Mouse (Mus musculus) midbrain, embryonic 15.5 days (tissue): ENCODE results near the gene Taf15. TPM values are rescaled to one million over a fixed set of nuclear protein-coding genes. Genes with fewer than 3 reads are reported as not detected.
"Not testable (repeated sequence)": the region's sequence is repeated elsewhere in the genome, so short reads cannot be mapped to it uniquely, and the experiment has no call there.

ENCODE experiments used
- ATAC-seq: fragments of 200-750 bp; cut with Nextera tagmentation; replicated peaks from 2 replicates; pipeline ENCODE4 v1.8.0; 2017; ENCODE audit warnings: moderate TSS enrichment
- H3K27ac ChIP-seq: fragments of 300-500 bp; sonication (generic); 2 replicates; pipeline ENCODE4 v1.5.1; 2015; ENCODE audit warnings: mild to moderate bottlenecking, inconsistent platforms
- H3K27me3 ChIP-seq: fragments of 300-500 bp; sonication (generic); replicated peaks from 2 replicates; pipeline ENCODE4 v1.6.1; 2015; ENCODE audit warnings: inconsistent platforms
- H3K36me3 ChIP-seq: fragments of 300-500 bp; sonication (generic); replicated peaks from 2 replicates; pipeline ENCODE4 v1.6.1; 2015; ENCODE audit warnings: inconsistent platforms
- H3K4me1 ChIP-seq: fragments of 300-500 bp; sonication (generic); 2 replicates; pipeline ENCODE4 v1.6.1; 2015; ENCODE audit warnings: inconsistent platforms
- H3K4me2 ChIP-seq: fragments of 300-500 bp; sonication (generic); 2 replicates; pipeline ENCODE4 v1.6.1; 2015; ENCODE audit warnings: inconsistent platforms, mild to moderate bottlenecking, moderate library complexity
- H3K4me3 ChIP-seq: fragments of 300-500 bp; sonication (generic); 2 replicates; pipeline ENCODE4 v1.5.1; 2015; ENCODE audit warnings: mild to moderate bottlenecking, inconsistent platforms
- H3K9ac ChIP-seq: fragments of 300-500 bp; sonication (generic); 2 replicates; pipeline ENCODE4 v1.6.1; 2015; ENCODE audit warnings: mild to moderate bottlenecking, inconsistent platforms
- H3K9me3 ChIP-seq: fragments of 300-500 bp; sonication (generic); 2 replicates; pipeline ENCODE4 v1.6.1; 2016; ENCODE audit warnings: inconsistent platforms
- WGBS: fragments of 180-500 bp; shearing (Covaris S2); methylation state at CpG from one replicate; pipeline ENCODE4 v1.1.7; 2015; ENCODE audit warnings: mixed read lengths; 5-methylcytosine and 5-hydroxymethylcytosine counted together
- polyA plus RNA-seq: library from polyadenylated mRNA; unstranded; fragments of >200 nt; fragmentation: Nextera tagmentation; extraction: Ambion mirVana; gene quantifications from 2 replicates; pipeline ENCODE4 v1.2.1, GENCODE M21; 2015

Gene Taf15
- polyA plus RNA-seq, 1 experiment from 2014 or later = 12.2 TPM

DNA sequence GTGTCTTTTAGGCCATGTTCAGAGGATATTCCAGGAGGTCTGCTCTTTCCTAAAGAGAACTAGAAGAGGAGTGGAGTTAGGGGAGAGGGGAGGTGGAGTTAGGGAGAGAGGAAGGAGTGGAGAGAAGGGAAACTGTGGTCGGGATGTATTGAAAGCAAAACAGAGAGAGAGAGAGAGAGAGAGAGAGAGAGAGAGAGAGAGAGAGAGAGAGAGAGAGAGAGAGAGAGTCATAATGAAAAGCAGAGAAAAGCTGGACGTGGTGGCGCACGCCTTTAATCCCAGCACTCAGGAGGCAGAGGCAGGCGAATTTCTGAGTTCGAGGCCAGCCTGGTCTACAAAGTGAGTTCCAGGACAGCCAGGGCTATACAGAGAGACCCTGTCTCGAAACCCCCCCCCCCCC lies 78.2 kb downstream of the Taf15 start:
- not testable (repeated sequence) for H3K4me1 ChIP-seq, H3K9ac ChIP-seq, H3K4me2 ChIP-seq, H3K36me3 ChIP-seq, ATAC-seq, H3K27ac ChIP-seq, H3K4me3 ChIP-seq, H3K9me3 ChIP-seq, H3K27me3 ChIP-seq
- 84% methylated on average over 7 of the region's 7 CpGs for WGBS

DNA sequence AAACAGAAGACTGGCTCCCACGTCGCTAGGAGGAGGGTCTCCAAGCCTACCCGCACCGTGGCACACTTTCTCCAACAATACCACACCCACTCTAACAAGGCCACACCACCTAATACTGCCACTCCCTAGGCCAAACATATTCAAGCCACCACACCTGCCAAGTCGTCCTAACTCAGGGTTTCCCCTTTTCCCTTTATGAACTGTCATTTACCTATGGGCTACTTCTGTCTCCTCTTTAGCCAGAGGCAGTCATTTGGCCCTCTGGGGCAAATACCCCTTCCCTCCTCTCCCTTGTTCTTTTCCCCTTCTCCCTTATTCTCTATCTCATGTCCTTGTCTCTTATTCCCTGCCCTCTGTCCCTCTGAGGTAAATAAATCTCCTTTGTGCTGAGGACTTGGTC lies 78.8 kb downstream of the Taf15 start:
- Histone ChIP-seq H3K9me3 (no peaks in the 10 kb centered on the region), H3K27me3 (no peaks in the 10 kb centered on the region), H3K4me2 (no peak overlapping the region), H3K4me1 (peaks cover 3% of the 10 kb centered on the region; the same call in 1 of the 2 replicates), H3K4me3 (no peak overlapping the region), H3K9ac (no peak overlapping the region), H3K36me3 (no peaks in the 10 kb centered on the region), H3K27ac (no peak overlapping the region)
- ATAC-seq = no peak
- WGBS = 87% methylated on average over 5 of the region's 5 CpGs

Other genes starting within 250 kb of the Taf15 start
- gene Slfn14, start 186.4 kb upstream of the Taf15 start, polyA plus RNA-seq = 0.08 TPM in 1 of 2 replicates, not detected in the other
- gene Ap2b1, start 174.1 kb upstream of the Taf15 start, polyA plus RNA-seq = 118 and 127 TPM in 2 replicates
- gene Pex12, start 170.5 kb upstream of the Taf15 start, polyA plus RNA-seq = 18.4 and 18.6 TPM in 2 replicates
- 43.2 and 45.6 TPM in 2 replicates for gene Rasl10b, start 63.9 kb upstream of the Taf15 start, polyA plus RNA-seq
- 0.36 and 0.54 TPM in 2 replicates for gene Gas2l2, start 43.6 kb upstream of the Taf15 start, polyA plus RNA-seq
- 0.68 and 0.70 TPM in 2 replicates for gene 1700020L24Rik, start 35.4 kb upstream of the Taf15 start, polyA plus RNA-seq
- gene Mmp28, start 10.0 kb upstream of the Taf15 start, polyA plus RNA-seq = 2.9 and 3.4 TPM in 2 replicates
- not detected in 2 replicates for gene Heatr9, start 49.1 kb downstream of the Taf15 start, polyA plus RNA-seq
- 0.89 TPM in 1 of 2 replicates, not detected in the other for gene Ccl5, start 57.4 kb downstream of the Taf15 start, polyA plus RNA-seq
- gene Ccl9, start 105.5 kb downstream of the Taf15 start, polyA plus RNA-seq = 1.6 and 2.2 TPM in 2 replicates
- 2.1 and 3.5 TPM in 2 replicates for gene Ccl6, start 120.0 kb downstream of the Taf15 start, polyA plus RNA-seq
- not detected in 2 replicates for gene Rpl9-ps1, start 172.5 kb downstream of the Taf15 start, polyA plus RNA-seq
- 1.3 and 1.6 TPM in 2 replicates for gene Ccl3, start 176.3 kb downstream of the Taf15 start, polyA plus RNA-seq
- 0.56 TPM in 1 of 2 replicates, not detected in the other for gene Ccl4, start 189.5 kb downstream of the Taf15 start, polyA plus RNA-seq
- 0.35 and 0.96 TPM in 2 replicates for gene Wfdc17, start 230.9 kb downstream of the Taf15 start, polyA plus RNA-seq
- not detected in 2 replicates for gene Wfdc18, start 235.9 kb downstream of the Taf15 start, polyA plus RNA-seq